10 mouse cellular contexts compared by ENCODE assay signal in the genomic region with DNA sequence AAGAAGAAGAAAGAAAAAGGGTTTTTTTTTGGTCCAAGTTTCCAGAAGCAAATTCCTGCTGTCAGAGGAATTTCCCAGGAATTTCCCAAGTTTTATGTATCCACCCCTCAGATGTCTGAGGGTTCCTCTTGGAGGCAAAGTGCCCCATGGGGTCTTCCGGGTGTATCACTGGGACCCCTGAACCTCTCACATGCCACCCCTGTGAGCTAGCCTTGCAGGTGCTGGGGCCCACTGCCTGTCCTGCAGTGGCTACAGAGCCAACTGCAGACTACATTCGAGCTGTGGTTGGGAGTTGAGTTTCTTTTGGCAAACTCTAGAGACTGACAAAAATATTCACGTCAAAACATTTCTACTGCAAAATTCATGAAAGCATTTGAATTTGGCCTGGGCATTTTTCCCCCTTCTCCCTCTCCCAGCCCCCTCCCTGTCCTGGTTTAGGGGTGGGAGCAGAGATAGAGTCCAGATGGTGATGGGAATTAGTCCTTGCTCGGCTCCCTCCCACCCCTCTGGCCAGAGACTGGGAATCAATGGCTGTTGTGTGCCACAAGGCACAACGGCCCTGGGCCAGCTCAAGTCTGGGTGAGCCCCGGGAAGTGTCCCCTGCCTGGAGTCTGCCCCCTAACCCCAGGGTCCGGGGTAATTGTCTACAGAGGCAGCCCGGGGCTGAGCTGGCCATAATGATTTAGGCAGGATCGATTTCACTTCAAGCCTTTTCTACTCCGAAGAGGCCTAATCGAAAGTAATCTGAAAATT.
DNase-seq lines count a peak whose midpoint lies in the region; ATAC-seq and TF ChIP-seq lines count a peak whose summit lies in the region.
"Had no signal": no experiment of that assay in that cellular context is flagged by ENCODE, and none has a peak within 500 bp of the region (broad histone marks: within the 10 kb centered on the region; RNA-seq: fewer than 3 reads in every experiment).

No protein-coding gene starts in this region.

- H3K36me3 ChIP-seq in heart, postnatal 0 days (replicated peaks; ENCODE audit: control insufficient read depth, insufficient read depth, low read length) = no peaks in the 10 kb centered on the region
- H3K36me3 ChIP-seq in lung, embryonic 15.5 days = no peaks in the 10 kb centered on the region
- H3K36me3 ChIP-seq in lung, postnatal 0 days (ENCODE audit: insufficient read depth, low read length) = no peaks in the 10 kb centered on the region
- no peaks in the 10 kb centered on the region for H3K36me3 ChIP-seq in embryonic facial prominence, embryonic 15.5 days

- no peak for TF ChIP-seq CTCF in heart, postnatal 0 days (IDR thresholded peaks at IDR 0.05; ENCODE audit: low read depth)
- TF ChIP-seq CTCF in lung, postnatal 0 days (IDR thresholded peaks at IDR 0.05) = no peak

- DNase-seq in heart, postnatal 0 days (ENCODE audit: low spot score) = no peak
- no peak for DNase-seq in heart, postnatal 25 days (ENCODE audit: low spot score)
- DNase-seq in lung, postnatal 0 days (ENCODE audit: low spot score) = no peak
- DNase-seq in lung, postnatal 36 days = peak; percentile 22
- DNase-seq in left cerebral cortex, adult 18-20 months (ENCODE audit: low spot score in 2 of 2) = no peak
- DNase-seq: gastrocnemius, postnatal 14 days; right cerebral cortex, postnatal 4 days; thymus, adult 18-20 months had no signal

- WGBS in heart, postnatal 0 days = 41% methylated on average over 11 of the region's 11 CpGs
- WGBS in lung, embryonic 15.5 days = 41% methylated on average over 11 of the region's 11 CpGs
- WGBS in lung, postnatal 0 days = 48% methylated on average over 11 of the region's 11 CpGs
- 13% methylated on average over 11 of the region's 11 CpGs for WGBS in embryonic facial prominence, embryonic 15.5 days

- H3K4me2 ChIP-seq in heart, postnatal 0 days (ENCODE audit: low read depth, low read length) = no peak overlapping the region
- no peak overlapping the region for H3K4me2 ChIP-seq in lung, embryonic 15.5 days
- no peak overlapping the region for H3K4me2 ChIP-seq in lung, postnatal 0 days (replicated peaks; ENCODE audit: low read depth, low read length)
- H3K4me2 ChIP-seq in embryonic facial prominence, embryonic 15.5 days (replicated peaks) = peak overlapping the region; percentile 26

- 0 out of 2 replicates have a peak, but pooled peaks cover 4% of the 10 kb centered on the region for H3K4me1 ChIP-seq in heart, postnatal 0 days (ENCODE audit: control insufficient read depth, insufficient read depth)
- peaks cover 18% of the 10 kb centered on the region for H3K4me1 ChIP-seq in lung, embryonic 15.5 days
- no peaks in the 10 kb centered on the region; the same call in 1 of the 2 replicates for H3K4me1 ChIP-seq in lung, postnatal 0 days (ENCODE audit: insufficient read depth, low read depth, low read length)
- peaks cover 24% of the 10 kb centered on the region for H3K4me1 ChIP-seq in embryonic facial prominence, embryonic 15.5 days

- intact Hi-C loops in heart, postnatal 25 days (cut with DNase I) = no loop called here

- no peak for TF ChIP-seq EP300 in heart, postnatal 0 days (IDR thresholded peaks at IDR 0.05; ENCODE audit: low read depth)
- no peak for TF ChIP-seq EP300 in lung, postnatal 0 days (IDR thresholded peaks at IDR 0.05)

- no peaks in the 10 kb centered on the region for H3K9me3 ChIP-seq in heart, postnatal 0 days (replicated peaks; ENCODE audit: control insufficient read depth, low read length)
- no peaks in the 10 kb centered on the region for H3K9me3 ChIP-seq in lung, embryonic 15.5 days
- H3K9me3 ChIP-seq in lung, postnatal 0 days (ENCODE audit: low read length) = no peaks in the 10 kb centered on the region
- H3K9me3 ChIP-seq in embryonic facial prominence, embryonic 15.5 days (replicated peaks) = no peaks in the 10 kb centered on the region

- peak overlapping the region; percentile 15; the same call in 1 of the 2 replicates for H3K27ac ChIP-seq in heart, postnatal 0 days (ENCODE audit: low read depth)
- peak overlapping the region; percentile 66 for H3K27ac ChIP-seq in lung, embryonic 15.5 days
- no peak overlapping the region for H3K27ac ChIP-seq in lung, postnatal 0 days (ENCODE audit: low read length)
- H3K27ac ChIP-seq in embryonic facial prominence, embryonic 15.5 days (replicated peaks) = peak overlapping the region; percentile 78

- no peaks in the 10 kb centered on the region for H3K27me3 ChIP-seq in heart, postnatal 0 days (ENCODE audit: control insufficient read depth, insufficient read depth, low read length)
- no peaks in the 10 kb centered on the region for H3K27me3 ChIP-seq in lung, embryonic 15.5 days
- no peaks in the 10 kb centered on the region for H3K27me3 ChIP-seq in lung, postnatal 0 days (replicated peaks; ENCODE audit: insufficient read depth, low read length)
- H3K27me3 ChIP-seq in embryonic facial prominence, embryonic 15.5 days = no peaks in the 10 kb centered on the region

- no peak overlapping the region for H3K4me3 ChIP-seq in heart, postnatal 0 days (ENCODE audit: low read depth, low read length)
- H3K4me3 ChIP-seq in lung, embryonic 15.5 days = no peak overlapping the region
- H3K4me3 ChIP-seq in lung, postnatal 0 days (ENCODE audit: low read depth, low read length) = no peak overlapping the region
- H3K4me3 ChIP-seq in embryonic facial prominence, embryonic 15.5 days (replicated peaks) = no peak overlapping the region

- no peak overlapping the region for H3K9ac ChIP-seq in heart, postnatal 0 days (replicated peaks; ENCODE audit: low read depth, low read length)
- no peak overlapping the region for H3K9ac ChIP-seq in lung, embryonic 15.5 days
- H3K9ac ChIP-seq in lung, postnatal 0 days (replicated peaks; ENCODE audit: low read depth) = no peak overlapping the region
- H3K9ac ChIP-seq in embryonic facial prominence, embryonic 15.5 days = no peak overlapping the region

- ATAC-seq in heart, postnatal 0 days (ENCODE audit: insufficient read depth, low read depth) = no peak; the same call in 1 of the 2 replicates
- ATAC-seq in lung, embryonic 15.5 days (ENCODE audit: borderline replicate concordance, extremely low read depth, low FRiP score, low TSS enrichment) = peak; percentile 70; the same call in 1 of the 2 replicates
- ATAC-seq in lung, postnatal 0 days = no peak
- ATAC-seq in embryonic facial prominence, embryonic 15.5 days (ENCODE audit: insufficient number of reproducible peaks, low FRiP score, low TSS enrichment, low read depth) = peak; percentile 45; the same call in 1 of the 2 replicates

Comparison
In these comparisons a context has a peak if more than half of its experiments do, and no peak if none do; other contexts are left out.
1. ATAC-seq: peak in lung, embryonic 15.5 days (single experiment) and embryonic facial prominence, embryonic 15.5 days (single experiment); none in heart, postnatal 0 days (single experiment) and lung, postnatal 0 days (single experiment).